Mouse (Mus musculus) mouse embryonic stem cell (cell line): ENCODE data around the gene Gm17654.
"Not testable (repeated sequence)": the region's sequence is repeated elsewhere in the genome, so short reads cannot be mapped to it uniquely, and the experiment has no call there.

Experiments used
- in situ Hi-C, 2 experiments: fragments of 300-500 bp; cut with MboI; formaldehyde crosslinking; loops; 1 replicate in 1 of 2; 3 replicates in 1 of 2; pipeline ENCODE4 v1.14.3; 2019 to 2020; ENCODE audit warnings: low sequenced_read_pairs in 2 of 2, low pct_unique_long_range_greater_than_20kb in 1 of 2, mixed read lengths in 1 of 2; ENCODE audit not compliant: unreplicated experiment in 1 of 2

The Gm17654 gene

GRCm38 (mm10) chr14:43579046-43579445 lies at the start of gene Gm17654:
TSS of gene Gm17654 (minus strand) at chr14:43579146.
- in situ Hi-C loops, result not testable (repeated sequence)

DNA sequence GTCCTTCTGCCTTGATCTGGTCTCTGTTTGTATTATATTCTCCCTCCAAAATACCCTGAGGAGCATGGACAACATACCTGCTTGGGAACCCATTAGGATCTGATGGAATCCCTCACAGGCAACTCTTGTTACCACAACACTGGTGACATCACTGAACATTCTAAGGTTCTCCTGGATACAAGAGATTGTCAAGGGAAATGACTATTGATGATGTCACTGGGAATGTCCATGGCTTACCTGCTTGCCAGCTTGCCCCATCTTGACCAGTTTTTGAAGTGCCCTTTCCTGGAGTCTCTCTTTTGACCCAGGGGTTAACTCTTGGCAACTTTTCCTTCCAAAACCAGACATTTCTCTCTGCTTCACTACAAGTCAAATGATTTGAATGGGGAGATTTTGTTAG lies 29.0 kb upstream of the Gm17654 start, which contains the start of gene Gm10375:
Gene Gm10375, minus strand, starts transcription at position 101 of the 400 bp plus-strand sequence.
- in situ Hi-C loops, result not testable (repeated sequence)

DNA sequence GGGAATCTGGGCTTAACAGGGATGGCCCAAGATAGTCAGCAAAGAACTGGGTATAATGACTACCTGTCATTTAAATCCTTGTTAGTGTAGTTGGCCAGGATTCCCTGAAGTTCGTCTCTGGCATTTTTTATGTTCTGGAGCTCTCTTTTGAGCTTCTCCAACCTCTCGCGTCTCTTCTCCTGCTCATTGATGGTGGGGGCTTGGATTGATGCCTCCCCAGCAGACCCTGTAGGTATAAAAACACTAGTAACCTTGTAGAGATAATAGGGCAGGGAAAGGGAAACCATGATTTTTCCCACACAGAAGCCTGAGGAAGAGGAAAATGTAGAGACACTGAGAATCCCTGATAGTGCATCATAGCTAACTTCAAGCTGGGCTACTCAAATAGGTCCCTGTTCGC lies 977 bp downstream of the Gm17654 start:
- in situ Hi-C loops, result not testable (repeated sequence)

DNA sequence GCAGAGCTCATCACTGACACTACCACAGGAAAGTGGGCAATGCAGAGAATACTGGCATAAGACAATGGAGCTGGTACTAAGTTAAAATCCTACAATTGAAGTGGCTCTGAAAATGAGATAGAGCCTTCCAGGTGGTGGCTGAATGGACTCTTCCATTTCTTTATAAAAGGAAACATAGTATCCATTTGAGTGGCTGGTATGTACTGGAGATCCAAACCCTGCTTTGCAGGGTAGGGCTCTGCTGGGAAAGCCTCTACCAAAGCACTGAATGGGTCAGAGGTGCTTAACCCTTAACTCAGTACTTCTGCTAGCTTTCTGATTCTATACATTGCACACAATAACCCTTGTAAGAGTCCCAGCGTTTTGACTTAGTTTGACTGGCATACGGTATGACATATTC lies 26.7 kb downstream of the Gm17654 start:
- in situ Hi-C loops, result not testable (repeated sequence)

DNA sequence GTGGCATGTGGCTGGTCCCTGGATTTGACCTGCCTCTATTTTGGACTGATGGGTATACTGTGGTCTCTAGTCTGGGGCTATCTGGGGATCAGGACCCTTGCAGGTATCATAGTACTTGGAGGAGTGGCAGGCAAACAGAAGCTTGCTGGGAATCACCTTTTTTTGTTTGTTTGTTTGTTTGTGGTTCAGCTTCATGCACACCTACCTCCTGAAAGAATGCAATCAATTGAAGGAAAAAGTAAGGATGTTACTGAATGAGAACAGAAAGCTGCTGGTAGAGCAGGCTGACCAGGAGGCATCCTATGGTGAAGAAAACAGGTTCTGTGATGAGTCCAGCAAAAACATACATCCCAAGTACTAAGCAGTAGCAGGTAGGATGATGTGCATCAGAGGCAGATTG lies 32.7 kb downstream of the Gm17654 start:
- in situ Hi-C loops, result not testable (repeated sequence)

- in situ Hi-C loops, result not testable (repeated sequence)
These were observed 35.7 kb downstream of the Gm17654 start, which contains the start of gene Gm5799 for GRCm38 (mm10) chr14:43543276-43543675. TSS of gene Gm5799 (plus strand) at chr14:43543576.

DNA sequence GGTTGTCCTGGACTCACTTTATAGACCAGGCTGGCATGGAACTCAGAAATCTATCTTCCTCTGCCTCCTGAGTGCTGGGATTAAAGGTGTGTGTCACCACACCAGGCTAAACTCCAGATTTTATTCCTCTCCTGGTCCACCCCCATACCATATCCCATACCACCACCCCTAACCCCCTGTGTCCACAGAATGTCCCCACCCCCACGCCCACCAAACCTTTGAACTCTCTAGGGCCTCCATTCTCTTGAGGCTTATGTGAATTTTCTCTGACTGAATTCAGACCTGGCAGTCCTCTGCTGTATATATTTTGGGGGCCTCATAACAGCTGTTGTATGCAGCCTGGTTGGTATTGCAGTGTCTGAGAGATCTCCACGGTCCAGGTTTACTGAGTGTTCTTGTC lies 40.8 kb downstream of the Gm17654 start:
- in situ Hi-C loops, result not testable (repeated sequence)

GRCm38 (mm10) chr14:43532387-43532786 lies 46.6 kb downstream of the Gm17654 start:
- in situ Hi-C loops, result not testable (repeated sequence)

- in situ Hi-C loops, result not testable (repeated sequence)
These were observed 46.9 kb downstream of the Gm17654 start for GRCm38 (mm10) chr14:43532011-43532383.

DNA sequence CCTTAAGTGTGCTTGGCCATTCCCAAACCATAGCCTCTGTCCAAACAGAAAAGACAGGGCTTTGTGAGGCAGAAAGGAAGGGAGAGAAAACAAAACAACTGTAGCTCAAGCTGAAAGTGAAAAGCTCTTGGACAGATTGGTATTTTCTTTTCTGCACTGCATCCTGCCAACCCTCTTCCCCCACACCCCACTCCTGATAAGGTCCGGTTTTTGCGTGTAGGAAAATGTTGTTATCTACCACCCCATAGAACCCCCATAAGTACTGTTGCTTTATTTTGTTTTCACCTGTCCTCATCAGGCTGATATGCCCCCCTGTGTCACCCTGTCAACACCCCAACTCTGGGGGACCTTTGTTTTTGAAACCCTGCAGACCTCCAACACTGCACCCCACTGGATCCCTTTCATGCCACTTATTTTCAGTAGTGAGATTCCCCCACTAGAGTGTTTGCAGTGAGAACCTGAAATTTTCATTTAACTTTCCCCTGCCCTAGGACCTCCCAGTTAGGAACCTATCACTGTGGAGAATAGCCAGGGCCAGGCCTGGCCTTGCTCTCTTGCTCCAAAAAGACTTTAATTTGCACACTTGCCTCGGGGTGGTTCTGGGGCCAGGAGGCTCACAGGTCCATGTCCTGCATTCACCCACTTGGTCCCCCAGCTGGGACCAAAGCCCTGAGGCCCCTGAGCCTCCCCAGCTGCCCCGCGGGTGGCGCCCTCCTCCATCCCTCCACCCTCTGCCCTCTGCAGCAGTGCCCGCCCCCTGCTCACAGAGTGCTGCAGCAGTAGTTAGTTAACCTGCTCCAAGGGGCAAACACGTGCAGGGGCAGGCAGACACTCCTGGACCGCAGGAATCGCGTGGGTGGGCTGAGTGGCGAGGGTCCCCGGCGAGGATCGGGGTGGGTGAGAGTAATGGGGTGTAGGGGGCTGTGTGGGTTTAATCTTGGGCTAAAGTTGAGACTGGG lies 47.6 kb downstream of the Gm17654 start:
- in situ Hi-C loops, result not testable (repeated sequence)
